Mouse (Mus musculus) thymus, adult 2 months (tissue): ENCODE measurements around the gene Emc9.

ENCODE experiments used
- CTCF ChIP-seq: fragments of 200-500 bp; IDR thresholded peaks from 2 replicates; pipeline ENCODE4 v1.5.1; 2012; ENCODE audit warnings: mild to moderate bottlenecking, control low read depth, low read length, moderate library complexity, borderline replicate concordance; ENCODE audit not compliant: control insufficient read depth, poor library complexity, insufficient read depth; ENCODE audit errors: extremely low read depth
- POLR2A ChIP-seq: fragments of 200-500 bp; IDR thresholded peaks from 2 replicates; pipeline ENCODE4 v1.6.1; 2012; ENCODE audit warnings: mild to moderate bottlenecking, low read length, control low read depth, moderate library complexity; ENCODE audit not compliant: control insufficient read depth, poor library complexity, insufficient read depth; ENCODE audit errors: extremely low read depth

- no peak; the same call in 1 of the 2 replicates for TF ChIP-seq CTCF
- no peak for TF ChIP-seq POLR2A
Observed at GRCm38 (mm10) chr14:55581981-55582681, 3.0 kb downstream of the Emc9 start.
